Mouse (Mus musculus) left cerebral cortex, adult 11 months (tissue): ENCODE measurements at regions not wholly inside any gene's neighbourhood (a gene's known extent, or its start where the extent isn't known, plus 50 kb on each side); places are given as distances from the start of the nearest gene placed in this dataset.
A peak's percentile ranks its signal among the peaks of the same experiment; 100 is the strongest.
"Not testable (repeated sequence)": the region's sequence is repeated elsewhere in the genome, so short reads cannot be mapped to it uniquely, and the experiment has no call there.

Experiments used
- DNase-seq: peaks from one replicate; pipeline ENCODE4 v3.0.0; 2022; ENCODE audit warnings: low spot score

GRCm38 (mm10) chr6:84315175-84315912 lies 278.4 kb downstream of the Cyp26b1 start:
- no peak for DNase-seq

- no peak for DNase-seq
Measured at GRCm38 (mm10) chr6:84313797-84314196, 279.9 kb downstream of the Cyp26b1 start.

GRCm38 (mm10) chr6:84310635-84311241 lies 283.0 kb downstream of the Cyp26b1 start:
- DNase-seq, result no peak

- DNase-seq, result no peak
Measured at GRCm38 (mm10) chr6:84307556-84307955, 286.2 kb downstream of the Cyp26b1 start.

GRCm38 (mm10) chr6:84306585-84306984 lies 287.1 kb downstream of the Cyp26b1 start:
- DNase-seq, result no peak

- DNase-seq, result no peak
Measured at GRCm38 (mm10) chr6:84305093-84305492, 288.6 kb downstream of the Cyp26b1 start.

GRCm38 (mm10) chr6:84302916-84303315 lies 290.8 kb downstream of the Cyp26b1 start:
- DNase-seq, result not testable (repeated sequence)

- DNase-seq, result no peak
Measured at GRCm38 (mm10) chr6:84299936-84300335, 291.5 kb downstream of the Dysf start.

GRCm38 (mm10) chr6:84299146-84299545 lies 290.8 kb downstream of the Dysf start:
- DNase-seq, result no peak

GRCm38 (mm10) chr6:84273907-84274306 lies 265.5 kb downstream of the Dysf start:
- not testable (repeated sequence) for DNase-seq

GRCm38 (mm10) chr6:84272520-84273311 lies 264.3 kb downstream of the Dysf start:
- peak; percentile 18 for DNase-seq

GRCm38 (mm10) chr6:84271966-84272365 lies 263.6 kb downstream of the Dysf start:
- no peak for DNase-seq

GRCm38 (mm10) chr6:84271441-84271840 lies 263.1 kb downstream of the Dysf start:
- no peak for DNase-seq

- no peak for DNase-seq
Measured at GRCm38 (mm10) chr6:84270518-84271165, 262.3 kb downstream of the Dysf start.

GRCm38 (mm10) chr6:84269478-84269877 lies 261.1 kb downstream of the Dysf start:
- no peak for DNase-seq

GRCm38 (mm10) chr6:84269023-84269422 lies 260.6 kb downstream of the Dysf start:
- no peak for DNase-seq

- no peak for DNase-seq
Measured at GRCm38 (mm10) chr6:84268111-84268510, 259.7 kb downstream of the Dysf start.

- no peak for DNase-seq
Measured at GRCm38 (mm10) chr6:84267526-84267925, 259.1 kb downstream of the Dysf start.

- no peak for DNase-seq
Measured at GRCm38 (mm10) chr6:84266736-84267135, 258.3 kb downstream of the Dysf start.

- no peak for DNase-seq
Measured at GRCm38 (mm10) chr6:84264681-84265080, 256.3 kb downstream of the Dysf start.

GRCm38 (mm10) chr6:84263686-84264085 lies 255.3 kb downstream of the Dysf start:
- DNase-seq, result no peak

GRCm38 (mm10) chr6:84262766-84263165 lies 254.4 kb downstream of the Dysf start:
- DNase-seq, result no peak
